Mouse (Mus musculus) E14TG2a.4 (cell line): ENCODE data around the gene Hddc2.

Source experiments
- H3K27me3 ChIP-seq: 2 replicates; pipeline ENCODE4 v1.6.1; 2014; ENCODE audit warnings: low read length, control low read depth; ENCODE audit not compliant: insufficient read depth
- H3K36me3 ChIP-seq: 2 replicates; pipeline ENCODE4 v1.6.1; 2014; ENCODE audit warnings: low read length, control low read depth; ENCODE audit not compliant: insufficient read depth
- H3K4me1 ChIP-seq: replicated peaks from 2 replicates; pipeline ENCODE4 v1.6.1; 2014; ENCODE audit warnings: low read depth, low read length, control low read depth
- H3K4me3 ChIP-seq: replicated peaks from 2 replicates; pipeline ENCODE4 v1.5.1; 2014; ENCODE audit warnings: mild to moderate bottlenecking, low read length
- H3K9me3 ChIP-seq: 2 replicates; pipeline ENCODE4 v1.6.1; 2014; ENCODE audit warnings: low read length, control low read depth
- CTCF ChIP-seq: conservative IDR thresholded peaks from 2 replicates; pipeline ENCODE4 v1.5.1; 2014; ENCODE audit warnings: low read length
- NANOG ChIP-seq: IDR thresholded peaks from 2 replicates; pipeline ENCODE4 v1.6.1; 2014; ENCODE audit warnings: borderline replicate concordance, low read length, mixed read lengths
- POU5F1 ChIP-seq: IDR thresholded peaks from 2 replicates; pipeline ENCODE4 v1.6.1; 2014; ENCODE audit warnings: low read length, borderline replicate concordance

Hddc2 gene

DNA sequence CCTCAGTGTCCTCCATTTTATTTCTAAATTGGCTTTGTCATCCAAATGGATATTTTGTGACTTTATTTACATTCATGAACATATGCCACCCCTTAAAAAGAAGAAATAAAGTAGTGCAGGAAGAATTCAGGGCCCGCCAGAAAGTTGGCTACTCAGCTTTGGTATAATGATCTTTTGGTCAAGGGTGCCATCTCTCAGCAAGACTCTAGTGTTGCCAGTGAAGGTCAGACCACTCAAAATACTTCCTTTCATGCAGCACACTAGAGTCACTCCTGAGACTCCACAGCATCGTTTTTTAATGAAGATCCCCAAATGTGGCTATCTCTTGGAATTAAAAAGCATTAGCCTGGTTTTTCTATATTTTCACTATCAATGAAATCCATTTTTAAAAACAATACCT lies 14.9 kb upstream of the Hddc2 start:
- TF ChIP-seq CTCF (no peak), NANOG (no peak), POU5F1 (no peak)
- peaks cover 5% of the 10 kb centered on the region for H3K4me1 ChIP-seq
- H3K36me3 ChIP-seq = no peaks in the 10 kb centered on the region
- H3K4me3 ChIP-seq = no peak overlapping the region
- no peaks in the 10 kb centered on the region for H3K9me3 ChIP-seq
- no peaks in the 10 kb centered on the region for H3K27me3 ChIP-seq

DNA sequence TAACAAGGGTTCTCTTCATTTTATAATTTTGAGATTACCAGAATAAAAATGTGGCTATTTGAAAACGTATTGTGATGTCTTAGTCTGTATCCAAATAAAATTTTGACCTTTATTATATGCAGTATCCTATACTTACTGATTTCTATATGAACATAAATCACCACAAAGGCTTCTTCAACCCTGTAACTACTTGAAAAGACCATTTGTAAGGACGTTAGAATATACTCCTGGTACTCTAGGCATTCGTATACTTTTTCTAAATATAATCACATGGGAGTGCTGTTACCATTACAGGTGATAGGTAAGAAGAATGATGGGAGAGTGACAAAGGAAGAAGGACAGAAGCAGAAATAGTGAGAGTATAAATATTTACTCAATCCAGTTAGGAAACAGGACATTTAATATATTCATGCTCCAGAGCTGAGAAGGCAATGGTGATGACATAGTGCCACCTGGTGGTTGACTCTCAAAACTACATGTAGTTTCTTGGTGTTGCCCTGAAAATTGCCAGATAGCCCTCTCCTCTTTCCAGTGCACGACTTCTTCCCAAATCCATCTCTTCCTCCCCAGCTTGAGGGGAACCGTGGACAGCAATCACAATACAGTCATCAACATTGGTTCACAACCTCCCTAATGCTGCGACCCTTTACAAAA lies 14.1 kb upstream of the Hddc2 start:
- TF ChIP-seq POU5F1 (no peak), NANOG (no peak), CTCF (peak; percentile 51)
- no peaks in the 10 kb centered on the region for H3K36me3 ChIP-seq
- H3K27me3 ChIP-seq = no peaks in the 10 kb centered on the region
- no peak overlapping the region for H3K4me3 ChIP-seq
- H3K4me1 ChIP-seq = peaks cover 12% of the 10 kb centered on the region
- H3K9me3 ChIP-seq = no peaks in the 10 kb centered on the region

DNA sequence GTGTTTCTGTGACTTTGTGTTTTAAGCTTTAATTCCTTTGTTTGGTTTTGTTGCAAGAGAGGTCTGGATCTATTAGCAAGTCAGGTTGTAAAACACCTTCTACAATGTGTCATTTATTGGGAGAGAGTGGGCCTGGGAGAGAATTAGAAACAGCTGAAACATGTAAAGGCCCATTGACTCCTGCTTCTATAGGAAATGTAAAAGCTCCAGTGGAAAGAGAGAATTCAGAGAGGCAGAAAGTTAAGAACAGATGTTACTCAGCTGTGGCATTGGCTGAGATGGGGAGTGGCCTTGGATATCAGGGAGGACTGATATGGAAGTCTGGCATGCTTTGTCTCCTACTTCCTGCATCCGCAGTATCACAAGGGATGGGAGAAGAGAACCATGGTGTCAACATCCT lies 12.9 kb upstream of the Hddc2 start:
- no peak for TF ChIP-seq NANOG
- TF ChIP-seq CTCF = no peak
- no peak for TF ChIP-seq POU5F1
- Histone ChIP-seq H3K9me3 (no peaks in the 10 kb centered on the region), H3K36me3 (no peaks in the 10 kb centered on the region), H3K4me3 (no peak overlapping the region), H3K4me1 (peaks cover 15% of the 10 kb centered on the region), H3K27me3 (no peaks in the 10 kb centered on the region)

DNA sequence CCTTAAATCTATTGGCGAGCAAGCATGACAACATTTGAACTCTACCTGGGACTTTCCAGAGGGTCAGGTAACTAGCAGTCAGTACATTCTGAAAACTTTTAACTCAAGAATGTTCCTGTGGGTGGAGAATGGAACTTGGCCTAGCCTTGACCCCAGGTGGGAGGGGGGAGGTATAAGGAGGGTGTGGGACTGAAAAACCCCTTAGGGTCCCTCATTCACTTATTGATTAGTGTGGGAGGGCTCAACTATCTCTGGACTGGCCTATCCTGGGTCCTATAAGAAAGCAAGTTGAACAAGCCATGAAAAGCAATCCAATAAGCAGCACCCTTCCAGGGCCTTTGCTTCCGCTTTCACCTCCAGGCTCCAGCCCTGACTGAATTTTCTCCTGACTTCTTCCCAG lies 9.7 kb upstream of the Hddc2 start:
- TF ChIP-seq CTCF = no peak
- TF ChIP-seq POU5F1 = no peak
- TF ChIP-seq NANOG = no peak
- Histone ChIP-seq H3K4me3 (peak overlapping the region; percentile 29; the same call in 1 of the 2 replicates), H3K36me3 (no peaks in the 10 kb centered on the region), H3K9me3 (no peaks in the 10 kb centered on the region), H3K4me1 (peaks cover 15% of the 10 kb centered on the region), H3K27me3 (no peaks in the 10 kb centered on the region)

DNA sequence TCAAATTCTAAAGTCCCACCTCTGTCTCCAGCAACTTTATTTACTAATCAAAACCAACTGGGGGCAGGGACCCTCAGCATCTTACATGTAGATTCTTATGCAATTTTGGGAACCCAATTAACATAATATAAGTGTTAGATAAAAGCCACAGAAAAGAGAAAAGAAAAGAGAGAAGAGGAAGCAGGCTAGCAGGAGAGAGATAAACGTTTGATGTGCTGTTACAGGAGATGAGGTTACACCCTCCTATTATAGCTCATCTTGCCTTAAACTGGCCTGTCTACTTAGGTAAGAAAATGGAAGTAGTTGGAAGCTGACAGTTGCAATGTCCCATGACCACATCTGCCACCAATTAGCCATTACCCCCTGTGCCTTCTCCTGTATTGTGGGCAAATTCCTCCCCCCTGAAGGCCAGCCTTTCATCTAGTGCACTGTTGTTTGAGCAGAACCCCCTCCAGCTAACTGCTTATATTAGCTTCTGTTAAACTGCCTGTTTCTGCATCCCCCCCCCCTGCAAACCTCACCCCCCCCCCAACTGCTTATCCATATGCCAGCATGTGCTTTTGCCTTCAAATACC lies 6.1 kb upstream of the Hddc2 start:
- Histone ChIP-seq H3K4me3 (no peak overlapping the region), H3K4me1 (peaks cover 15% of the 10 kb centered on the region), H3K27me3 (no peaks in the 10 kb centered on the region), H3K9me3 (no peaks in the 10 kb centered on the region), H3K36me3 (no peaks in the 10 kb centered on the region)
- no peak for TF ChIP-seq CTCF

DNA sequence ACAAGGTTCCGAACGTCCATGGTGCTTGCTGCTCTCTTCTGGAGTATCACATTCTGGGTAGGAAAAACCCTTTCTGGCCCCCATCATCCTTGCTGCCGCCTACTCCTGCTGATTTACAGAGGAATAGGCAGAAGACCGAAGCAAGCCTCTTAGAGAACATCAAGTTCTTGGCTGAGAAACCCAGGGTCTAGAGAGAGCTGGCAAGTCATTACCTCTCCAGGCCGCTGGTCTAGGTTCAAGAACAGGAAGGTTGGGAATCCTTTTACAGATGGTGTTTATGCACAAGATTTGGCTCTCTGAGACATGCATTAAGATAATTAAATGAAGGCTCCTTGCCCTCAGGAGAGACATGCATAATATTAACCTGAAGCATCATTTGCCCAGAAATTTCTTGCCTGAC lies 5.3 kb downstream of the Hddc2 start:
- H3K4me3 ChIP-seq = no peak overlapping the region
- peaks cover 63% of the 10 kb centered on the region for H3K36me3 ChIP-seq
- H3K9me3 ChIP-seq = no peaks in the 10 kb centered on the region
- TF ChIP-seq CTCF (no peak), NANOG (no peak), POU5F1 (no peak)
- H3K4me1 ChIP-seq = peaks cover 8% of the 10 kb centered on the region
- H3K27me3 ChIP-seq = no peaks in the 10 kb centered on the region

DNA sequence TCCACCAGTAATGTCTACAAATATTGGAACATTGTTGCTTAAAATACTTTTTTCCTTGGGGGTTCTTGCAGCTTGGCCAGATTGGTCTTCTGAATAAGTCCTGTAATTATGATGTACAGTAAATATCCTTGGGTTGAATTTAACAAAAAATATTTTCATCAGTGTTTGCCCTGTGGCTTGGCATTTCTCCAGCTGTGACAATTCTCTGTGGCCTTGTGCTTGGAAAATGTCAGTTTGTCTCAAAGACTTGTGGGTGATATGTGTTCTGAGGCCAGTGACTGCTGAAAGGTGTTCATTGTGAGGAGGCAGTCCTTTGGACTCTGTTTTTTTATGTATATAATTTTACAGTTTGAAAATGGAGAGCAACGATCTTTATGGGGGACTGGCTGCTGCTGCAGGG lies 16.3 kb downstream of the Hddc2 start:
- Histone ChIP-seq H3K4me3 (no peak overlapping the region), H3K9me3 (peaks cover 35% of the 10 kb centered on the region), H3K27me3 (no peaks in the 10 kb centered on the region), H3K4me1 (0 out of 2 replicates have a peak, but pooled peaks cover 4% of the 10 kb centered on the region), H3K36me3 (peaks cover 43% of the 10 kb centered on the region)
- TF ChIP-seq POU5F1 = no peak
- no peak for TF ChIP-seq CTCF
- TF ChIP-seq NANOG = no peak

DNA sequence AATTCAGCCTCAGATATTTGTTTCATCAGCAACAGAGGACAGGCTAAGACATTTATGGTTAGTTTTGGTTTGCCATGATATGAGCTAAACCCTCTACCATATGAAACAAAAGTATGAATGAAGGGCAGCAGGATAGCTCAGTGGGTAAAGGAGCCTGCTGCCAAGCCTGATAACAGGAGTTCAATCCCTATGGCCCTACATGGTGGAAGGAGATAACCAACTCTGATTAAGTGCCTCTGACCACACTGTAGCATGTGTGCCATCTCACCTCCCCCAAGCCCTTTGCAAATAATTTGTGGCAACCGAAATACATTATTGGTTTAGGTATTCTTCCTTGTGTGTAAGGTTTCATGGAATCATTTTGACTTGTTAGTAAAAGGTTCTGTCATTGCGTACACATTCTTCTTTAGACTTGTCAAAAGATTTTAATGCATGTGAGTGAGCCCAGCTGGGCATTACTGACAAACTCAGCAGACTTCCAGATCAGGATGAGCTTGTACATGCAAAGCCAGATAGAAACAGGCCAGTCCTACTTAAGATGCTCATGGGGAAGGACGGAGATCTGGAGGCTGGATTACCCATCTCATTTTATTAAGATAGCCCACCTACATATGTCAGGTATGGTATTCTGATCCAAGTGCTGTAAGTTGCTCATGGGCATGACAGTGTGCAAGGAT lies 17.2 kb downstream of the Hddc2 start:
- H3K27me3 ChIP-seq = no peaks in the 10 kb centered on the region
- no peak for TF ChIP-seq CTCF
- no peak for TF ChIP-seq NANOG
- TF ChIP-seq POU5F1 = no peak
- peaks cover 31% of the 10 kb centered on the region for H3K9me3 ChIP-seq
- no peak overlapping the region for H3K4me3 ChIP-seq
- 0 out of 2 replicates have a peak, but pooled peaks cover 4% of the 10 kb centered on the region for H3K4me1 ChIP-seq
- peaks cover 38% of the 10 kb centered on the region for H3K36me3 ChIP-seq
